Mouse (Mus musculus) MEL (cell line): Measurements from ENCODE around the gene Sh2d3c.

Experiments
- MEF2A ChIP-seq: IDR thresholded peaks from 2 replicates; pipeline ENCODE4 v1.6.1; 2014; ENCODE audit warnings: low read depth, mild to moderate bottlenecking, inconsistent platforms, low read length, improper control_type of control experiment; ENCODE audit not compliant: poor library complexity, insufficient replicate concordance, severe bottlenecking; ENCODE audit errors: extremely low read depth
- RAD21 ChIP-seq: IDR thresholded peaks from 2 replicates; pipeline ENCODE4 v1.6.1; 2011; ENCODE audit warnings: mild to moderate bottlenecking, low read depth, low read length, improper control_type of control experiment
- SMC3 ChIP-seq: IDR thresholded peaks from 2 replicates; pipeline ENCODE4 v1.6.1; 2011; ENCODE audit warnings: low read depth, low read length, improper control_type of control experiment
- UBTF ChIP-seq: IDR thresholded peaks from 2 replicates; pipeline ENCODE4 v1.6.1; 2012; ENCODE audit warnings: low read depth, mild to moderate bottlenecking, inconsistent platforms, low read length, improper control_type of control experiment, moderate library complexity, borderline replicate concordance; ENCODE audit not compliant: insufficient read depth

DNA sequence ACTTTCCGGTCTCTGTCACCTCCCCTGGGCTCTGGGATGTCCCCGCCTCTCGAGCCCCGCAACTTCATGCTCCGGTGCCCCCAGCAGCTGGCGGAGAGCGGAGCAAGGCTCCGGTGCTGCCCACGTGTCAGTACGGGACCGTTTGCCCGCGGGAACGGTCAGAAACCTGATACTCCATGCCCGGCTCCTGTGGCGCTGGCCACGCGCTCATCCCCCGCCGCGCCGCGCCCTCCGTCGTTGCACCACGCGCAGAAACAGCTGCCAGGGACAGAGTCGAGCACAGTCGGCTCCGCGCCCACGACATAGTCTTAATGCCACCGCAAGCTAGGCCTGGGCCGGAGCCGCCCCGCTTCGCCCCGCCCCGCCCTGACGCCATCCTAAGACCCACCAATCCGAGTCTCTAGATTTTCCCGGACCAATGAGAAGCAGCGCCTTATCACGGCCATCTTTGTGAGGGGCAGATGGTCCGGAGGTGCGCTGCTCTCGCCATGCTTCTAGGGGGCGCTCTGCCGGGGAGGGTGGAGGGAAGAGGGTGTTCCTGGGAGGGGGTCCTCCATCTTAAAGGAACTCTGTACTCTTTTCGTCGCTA is 26.9 kb upstream of the Sh2d3c start:
- TF ChIP-seq UBTF = no peak
- no peak for TF ChIP-seq MEF2A
- TF ChIP-seq RAD21 = no peak
- no peak for TF ChIP-seq SMC3
